Mouse (Mus musculus): ENCODE data around the gene Dync1li2.
A peak's percentile ranks its signal among the peaks of the same experiment; 100 is the strongest.

Gene Dync1li2

DNA sequence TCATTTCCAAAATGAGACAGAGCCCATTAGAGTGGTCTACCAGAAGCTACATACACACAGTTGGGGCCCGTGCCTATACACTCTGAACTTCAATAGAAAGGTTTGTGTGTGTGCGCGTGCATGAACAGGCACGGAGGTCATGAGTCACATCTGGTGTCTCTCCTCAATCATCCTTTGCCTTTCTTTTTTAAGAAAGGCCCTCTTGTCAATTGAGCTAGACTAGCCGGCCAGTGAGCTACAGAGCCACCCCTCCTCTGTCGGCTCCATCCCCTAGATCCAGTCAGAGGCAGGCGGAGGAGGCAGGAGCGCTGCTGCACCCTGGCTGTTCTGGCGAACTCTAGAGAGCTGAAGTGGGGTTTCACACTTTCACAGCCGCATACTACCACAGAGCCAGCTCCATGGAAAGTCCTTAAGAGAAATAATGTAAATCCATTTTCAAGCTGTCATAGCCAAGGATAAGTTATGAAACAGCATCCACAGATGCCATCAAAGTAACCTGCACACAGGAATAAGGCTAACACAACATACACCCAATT is 63.5 kb downstream of the Dync1li2 start:
- DNase-seq, result no peak

GRCm38 (mm10) chr8:104376669-104377068 is 66.2 kb downstream of the Dync1li2 start:
- no peak for DNase-seq

GRCm38 (mm10) chr8:104375959-104376358 is 66.9 kb downstream of the Dync1li2 start:
- DNase-seq, result no peak

- peak; percentile 89 for DNase-seq
Observed at GRCm38 (mm10) chr8:104374864-104375846, 67.7 kb downstream of the Dync1li2 start.

DNA sequence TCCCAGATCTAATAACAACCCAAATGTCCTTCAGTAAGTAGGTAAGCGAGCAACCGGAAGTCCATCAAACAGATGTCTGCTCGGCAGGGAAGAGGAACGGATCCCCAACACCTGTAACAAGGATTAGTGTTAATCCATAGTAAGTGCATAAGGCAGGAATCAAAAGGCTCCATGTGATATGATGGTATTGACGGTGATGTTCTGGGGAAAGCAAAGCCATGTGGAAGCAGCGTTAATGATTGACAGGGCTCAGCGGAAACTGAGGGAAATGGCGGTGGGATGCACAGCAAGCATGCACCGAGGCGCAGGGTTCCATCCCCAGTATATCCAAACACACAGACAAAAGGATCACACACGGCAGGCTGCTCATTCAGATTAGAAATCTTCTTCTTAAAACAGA is 68.6 kb downstream of the Dync1li2 start:
- DNase-seq, result peak; percentile 17

DNA sequence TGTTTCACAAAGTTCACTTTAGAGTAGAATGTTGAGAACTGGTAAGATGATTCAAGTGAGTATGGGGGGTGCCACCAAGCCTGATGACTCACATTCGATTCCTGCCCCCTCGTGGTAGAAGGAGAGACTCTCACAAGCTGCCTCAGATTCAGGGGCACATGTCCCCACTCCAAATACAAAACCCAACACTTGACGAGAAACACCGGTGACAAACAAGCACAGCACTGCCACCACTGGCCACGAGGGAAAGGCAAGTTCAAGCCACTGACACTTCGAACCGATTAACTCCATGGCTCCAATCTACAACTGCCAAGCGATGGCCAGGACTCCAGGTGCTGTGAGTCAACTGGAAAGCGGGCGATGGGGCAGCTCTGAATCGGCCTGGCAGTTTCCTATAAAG is 69.1 kb downstream of the Dync1li2 start:
- DNase-seq, result peak; percentile 32

DNA sequence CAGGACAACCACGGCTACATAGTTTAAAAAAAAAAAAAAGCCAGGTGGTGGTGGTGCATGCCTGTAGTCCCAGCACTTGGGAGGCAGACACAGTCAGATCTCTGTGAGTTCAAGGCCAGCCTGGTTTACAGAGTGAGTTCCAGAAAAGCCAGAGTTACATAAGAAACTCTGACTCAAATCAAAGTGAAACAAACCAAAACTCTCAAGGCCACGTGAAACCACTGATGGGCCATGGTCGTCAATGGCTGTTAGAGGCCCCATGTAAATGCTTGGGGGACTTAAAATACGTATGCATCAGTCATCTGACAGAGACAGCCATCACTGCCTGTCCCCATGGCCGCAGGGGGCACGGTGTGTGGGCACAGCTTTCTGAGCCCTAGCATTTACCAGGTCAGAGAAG is 71.7 kb downstream of the Dync1li2 start:
- DNase-seq, result no peak

GRCm38 (mm10) chr8:104370071-104370470 is 72.8 kb downstream of the Dync1li2 start:
- peak; percentile 21 for DNase-seq

- DNase-seq, result no peak
Observed at GRCm38 (mm10) chr8:104369591-104369990, 73.3 kb downstream of the Dync1li2 start.
